ENCODE assay signal across 8 mouse cellular contexts in the genomic region with DNA sequence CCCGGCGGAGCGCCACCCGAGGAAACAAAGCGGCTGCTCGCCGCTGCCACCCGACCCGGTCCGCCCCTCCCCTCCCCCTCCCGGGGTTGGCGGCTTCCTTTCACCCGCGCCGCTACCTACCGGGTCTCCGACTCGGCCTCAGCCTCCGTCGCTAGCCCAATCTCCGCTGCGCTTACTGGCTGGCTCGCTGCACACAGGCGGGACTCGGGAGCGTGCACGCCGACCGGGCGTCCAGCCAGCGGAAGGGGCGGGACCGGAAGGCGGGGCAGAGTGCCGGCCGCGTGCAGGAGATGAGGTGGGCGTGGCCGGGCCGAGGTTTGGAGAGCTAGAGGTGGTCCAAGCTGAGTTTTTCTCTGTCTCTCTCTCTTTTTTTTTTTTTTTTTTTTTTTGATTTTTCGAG. TPM values are rescaled to one million over a fixed set of nuclear protein-coding genes. Genes with fewer than 3 reads are reported as not detected.
A peak's percentile ranks its signal among the peaks of the same experiment; 100 is the strongest.
DNase-seq lines count a peak whose midpoint lies in the region; ATAC-seq lines count a peak whose summit lies in the region.

No protein-coding gene starts in this region.

- peak overlapping the region; percentile 77 for H3K9ac ChIP-seq in hindbrain, embryonic 14.5 days

- peak overlapping the region; percentile 58 for H3K4me2 ChIP-seq in hindbrain, embryonic 14.5 days (replicated peaks)

- peak; percentile 99 for DNase-seq in NIH3T3 (ENCODE audit: low read depth)
- peak; percentile 100 for DNase-seq in cerebellum, postnatal 10 days
- DNase-seq in frontal cortex, postnatal 14 days (ENCODE audit: low spot score in 2 of 2), result peak; percentile 92 to 95
- DNase-seq in hindbrain, embryonic 14.5 days (ENCODE audit: low spot score), result peak; percentile 97
- DNase-seq in layer of hippocampus, postnatal 36 days, result peak; percentile 97
- DNase-seq in lung, postnatal 36 days, result peak; percentile 98
- DNase-seq in retina, postnatal 1 day, result peak; percentile 97
- peak; percentile 95 to 97 for DNase-seq in urinary bladder, adult 18-20 months (ENCODE audit: low spot score in 2 of 2)

- H3K27ac ChIP-seq in hindbrain, embryonic 14.5 days, result peak overlapping the region; percentile 90

- peaks cover 7% of the 10 kb centered on the region for H3K36me3 ChIP-seq in hindbrain, embryonic 14.5 days (replicated peaks; ENCODE audit: control insufficient read depth, insufficient read depth)

- ATAC-seq in hindbrain, embryonic 14.5 days (ENCODE audit: low FRiP score), result peak; percentile 98

- WGBS in hindbrain, embryonic 14.5 days, result under 1% methylated on average over 39 of the region's 41 CpGs

- H3K4me3 ChIP-seq in hindbrain, embryonic 14.5 days (replicated peaks; ENCODE audit: low read length), result peak overlapping the region; percentile 79

- H3K27me3 ChIP-seq in hindbrain, embryonic 14.5 days (ENCODE audit: control insufficient read depth, insufficient read depth, low read length), result no peaks in the 10 kb centered on the region

- H3K9me3 ChIP-seq in hindbrain, embryonic 14.5 days (ENCODE audit: control insufficient read depth, low read length), result no peaks in the 10 kb centered on the region

- peaks cover 11% of the 10 kb centered on the region for H3K4me1 ChIP-seq in hindbrain, embryonic 14.5 days (replicated peaks; ENCODE audit: control insufficient read depth, insufficient read depth, low read length)

RNA-seq across cellular contexts. Expression of gene Nmt1, which starts 11.1 kb away (rescaled TPM):
- 31.8 and 34.3 TPM in 2 replicates for polyA plus RNA-seq in hindbrain, embryonic 14.5 days (2014; fragmentation: Nextera tagmentation; extraction: Ambion mirVana)
- total RNA-seq in layer of hippocampus, postnatal 36 days (2021), result 100 to 1,000 TPM; 165 to 167 TPM

RNA-seq across cellular contexts. Expression of gene Dcakd, which starts 11.2 kb away (rescaled TPM):
- 161 and 166 TPM in 2 replicates for polyA plus RNA-seq in hindbrain, embryonic 14.5 days (2014; fragmentation: Nextera tagmentation; extraction: Ambion mirVana)
- total RNA-seq in layer of hippocampus, postnatal 36 days (2021), result 10 to 100 TPM; 88.9 to 96.1 TPM

Comparison
In these comparisons a context has a peak if more than half of its experiments do, and no peak if none do; other contexts are left out.
1. Peak in every context shown above with its lines: DNase-seq, ATAC-seq, H3K4me3 ChIP-seq and H3K27ac ChIP-seq.